Mouse (Mus musculus) forebrain, postnatal 0 days (tissue): ENCODE results near the gene Reps2. TPM values are rescaled to one million over a fixed set of nuclear protein-coding genes. Genes with fewer than 3 reads are reported as not detected.

Source experiments
- ATAC-seq: fragments of 200-750 bp; cut with Nextera tagmentation; 2 replicates; pipeline ENCODE4 v1.8.0; 2017; ENCODE audit warnings: mild to moderate bottlenecking, moderate library complexity
- DNase-seq: peaks from one replicate; pipeline ENCODE4 v3.0.0-alpha.2; 2015
- H3K27ac ChIP-seq: fragments of 300-500 bp; sonication (generic); 2 replicates; pipeline ENCODE4 v1.5.1; 2014; ENCODE audit warnings: low read depth, mild to moderate bottlenecking, antibody characterized with exemption, low read length, moderate library complexity, mixed read lengths
- H3K27me3 ChIP-seq: fragments of 300-500 bp; sonication (generic); 2 replicates; pipeline ENCODE4 v1.6.1; 2014; ENCODE audit warnings: mild to moderate bottlenecking, low read length, mixed read lengths; ENCODE audit not compliant: insufficient read depth
- H3K36me3 ChIP-seq: fragments of 300-500 bp; sonication (generic); 2 replicates; pipeline ENCODE4 v1.6.1; 2014; ENCODE audit warnings: mild to moderate bottlenecking, moderate library complexity; ENCODE audit not compliant: insufficient read depth
- H3K4me1 ChIP-seq: fragments of 300-500 bp; sonication (generic); 2 replicates; pipeline ENCODE4 v1.6.1; 2014; ENCODE audit warnings: antibody characterized with exemption; ENCODE audit not compliant: insufficient read depth
- H3K4me2 ChIP-seq: fragments of 300-500 bp; sonication (generic); 2 replicates; pipeline ENCODE4 v1.6.1; 2014; ENCODE audit warnings: low read depth, mild to moderate bottlenecking, moderate library complexity
- H3K4me3 ChIP-seq: fragments of 300-500 bp; sonication (generic); 2 replicates; pipeline ENCODE4 v1.5.1; 2014; ENCODE audit warnings: low read depth, low read length, mixed read lengths
- H3K9ac ChIP-seq: fragments of 300-500 bp; sonication (generic); 2 replicates; pipeline ENCODE4 v1.6.1; 2014; ENCODE audit warnings: mild to moderate bottlenecking
- H3K9me3 ChIP-seq: fragments of 300-500 bp; sonication (generic); 2 replicates; pipeline ENCODE4 v1.6.1; 2016; ENCODE audit warnings: low read length
- CTCF ChIP-seq: sonication (generic); IDR thresholded peaks from 2 replicates; pipeline ENCODE4 v1.5.1; 2016; ENCODE audit warnings: antibody characterized with exemption, control low read depth, low read depth
- WGBS: fragments of 180-500 bp; shearing (Covaris S2); extraction: QIAGEN DNeasy Blood & Tissue Kit; methylation state at CpG from one replicate; pipeline ENCODE4 v1.1.7; 2014; 5-methylcytosine and 5-hydroxymethylcytosine counted together
- polyA plus RNA-seq: library from polyadenylated mRNA; unstranded; fragments of >200 nt; fragmentation: Nextera tagmentation; extraction: Ambion mirVana; gene quantifications from 2 replicates; pipeline ENCODE4 v1.2.1, GENCODE M21; 2015
- total RNA-seq: library from RNA; depleted of rRNA; stranded (reverse); fragments of >200 nt; gene quantifications from 2 replicates; pipeline ENCODE4 v1.2.3, GENCODE M21; 2014; rRNA removed

The Reps2 gene
- total RNA-seq (31.5 and 41.2 TPM in 2 replicates), polyA plus RNA-seq (3.0 and 5.1 TPM in 2 replicates)

DNA sequence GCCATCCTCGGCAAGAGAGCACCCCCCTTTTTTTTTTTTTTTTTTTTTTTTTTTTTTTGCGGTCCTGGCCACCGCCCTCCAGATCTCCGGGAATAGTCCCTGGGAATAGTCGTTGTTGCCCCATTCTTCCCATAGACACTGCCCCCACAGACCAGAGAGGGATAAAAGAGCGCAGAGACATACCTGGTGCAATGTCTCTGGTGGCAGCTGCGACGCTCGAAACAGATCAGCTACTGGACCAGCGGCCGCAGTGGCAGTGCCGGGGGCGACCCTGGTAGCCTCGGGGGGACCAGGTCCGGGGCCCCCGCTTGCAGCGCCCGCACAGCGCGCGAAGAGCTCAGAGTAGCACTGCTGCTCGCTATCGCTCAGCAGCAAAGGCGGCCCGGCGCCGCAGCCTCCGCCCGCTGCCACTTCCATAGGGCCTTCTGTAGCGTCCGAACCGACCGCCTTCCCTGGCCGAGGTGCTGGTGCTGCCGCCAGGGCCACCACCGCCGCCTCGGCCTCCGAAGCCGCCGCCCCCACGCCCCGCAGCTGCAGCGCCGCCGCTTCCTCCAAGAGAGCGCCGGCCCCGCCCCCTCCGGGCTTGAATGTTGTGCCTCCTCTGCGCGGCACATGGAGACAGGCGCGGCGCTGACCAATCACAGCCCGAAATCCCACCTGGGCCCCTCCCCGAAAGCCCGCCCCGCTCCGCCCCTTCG lies at the start of gene Reps2:
TSS of gene Reps2 (minus strand) at position 559 of the 698 bp plus-strand sequence.
- peak; percentile 77 for DNase-seq
- peak; percentile 97 for ATAC-seq
- TF ChIP-seq CTCF, result 0 out of 2 replicates have a peak, but pooled peaks have one; percentile 3
- Histone ChIP-seq H3K36me3 (no peaks in the 10 kb centered on the region), H3K9me3 (no peaks in the 10 kb centered on the region), H3K4me1 (no peaks in the 10 kb centered on the region), H3K27ac (no peak within 1 kb of the TSS), H3K4me3 (peak within 1 kb of the TSS; percentile 54), H3K9ac (peak within 1 kb of the TSS; percentile 62), H3K4me2 (peak within 1 kb of the TSS; percentile 55), H3K27me3 (no peaks in the 10 kb centered on the region)
- 29% methylated on average over 51 of the region's 61 CpGs for WGBS

GRCm38 (mm10) chrX:162691272-162691671 lies 47.8 kb upstream of the Reps2 start:
- DNase-seq, result no peak
- no peak for TF ChIP-seq CTCF

DNA sequence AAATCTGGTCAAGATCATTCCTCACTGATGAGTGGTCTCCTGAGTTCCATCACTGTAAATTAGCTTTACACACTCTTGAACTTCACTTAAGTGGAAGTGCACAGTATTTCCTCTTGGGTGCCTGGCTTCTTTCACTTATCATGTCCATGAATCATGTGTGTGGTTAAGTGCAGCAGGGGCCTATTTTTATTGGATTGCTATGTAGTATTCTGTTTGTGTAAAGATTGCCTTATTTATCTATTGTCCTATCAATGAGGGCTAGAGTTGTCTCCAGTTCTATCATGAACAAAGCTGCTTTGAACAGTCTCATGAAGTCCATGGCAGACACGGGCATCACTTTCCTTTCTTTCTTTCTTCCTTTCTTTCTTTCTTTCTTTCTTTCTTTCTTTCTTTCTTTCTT lies 41.9 kb upstream of the Reps2 start:
- 79% methylated on average over 1 of the region's 1 CpGs for WGBS
- Histone ChIP-seq H3K4me1 (no peaks in the 10 kb centered on the region), H3K9ac (no peak overlapping the region), H3K4me2 (no peak overlapping the region), H3K27me3 (no peaks in the 10 kb centered on the region), H3K9me3 (no peaks in the 10 kb centered on the region), H3K4me3 (no peak overlapping the region), H3K27ac (no peak overlapping the region), H3K36me3 (no peaks in the 10 kb centered on the region)
- no peak for DNase-seq
- no peak for TF ChIP-seq CTCF
- no peak for ATAC-seq

More at GRCm38 (mm10) chrX:162691272-162691671, 47.8 kb upstream of the Reps2 start:
- Histone ChIP-seq H3K9ac (no peak overlapping the region), H3K27ac (no peak overlapping the region), H3K36me3 (no peaks in the 10 kb centered on the region), H3K4me2 (no peak overlapping the region), H3K27me3 (no peaks in the 10 kb centered on the region), H3K4me3 (no peak overlapping the region), H3K4me1 (no peaks in the 10 kb centered on the region), H3K9me3 (no peaks in the 10 kb centered on the region)
- ATAC-seq, result no peak
- 57% methylated on average over 2 of the region's 2 CpGs for WGBS

DNA sequence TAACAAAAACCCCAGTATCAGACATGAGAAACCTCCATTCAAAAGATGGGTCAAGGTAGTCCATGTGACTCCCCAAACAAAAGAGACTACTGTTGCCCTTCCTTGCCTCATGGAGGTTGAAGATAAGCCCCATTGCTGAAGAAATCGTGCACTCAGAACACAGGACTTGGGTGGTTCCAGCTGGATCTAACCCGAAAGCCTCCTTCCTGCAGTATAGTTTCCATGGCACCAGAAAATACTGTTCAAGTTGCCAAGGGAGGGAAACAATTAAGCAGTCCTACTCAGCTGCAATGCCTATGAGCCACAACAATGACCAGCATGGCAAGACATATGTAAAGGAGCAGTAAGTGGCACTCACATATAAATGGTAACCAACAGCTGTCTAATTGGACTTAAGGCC lies 36.1 kb upstream of the Reps2 start:
- no peak overlapping the region for H3K4me3 ChIP-seq
- no peak for TF ChIP-seq CTCF
- no peak for DNase-seq
- H3K36me3 ChIP-seq, result no peaks in the 10 kb centered on the region
- no peaks in the 10 kb centered on the region for H3K27me3 ChIP-seq
- no peak overlapping the region for H3K9ac ChIP-seq
- 47% methylated on average over 2 of the region's 2 CpGs for WGBS
- no peak overlapping the region for H3K4me2 ChIP-seq
- no peaks in the 10 kb centered on the region for H3K4me1 ChIP-seq
- H3K9me3 ChIP-seq, result no peaks in the 10 kb centered on the region
- peak; percentile 62; the same call in 1 of the 2 replicates for ATAC-seq
- H3K27ac ChIP-seq, result no peak overlapping the region

DNA sequence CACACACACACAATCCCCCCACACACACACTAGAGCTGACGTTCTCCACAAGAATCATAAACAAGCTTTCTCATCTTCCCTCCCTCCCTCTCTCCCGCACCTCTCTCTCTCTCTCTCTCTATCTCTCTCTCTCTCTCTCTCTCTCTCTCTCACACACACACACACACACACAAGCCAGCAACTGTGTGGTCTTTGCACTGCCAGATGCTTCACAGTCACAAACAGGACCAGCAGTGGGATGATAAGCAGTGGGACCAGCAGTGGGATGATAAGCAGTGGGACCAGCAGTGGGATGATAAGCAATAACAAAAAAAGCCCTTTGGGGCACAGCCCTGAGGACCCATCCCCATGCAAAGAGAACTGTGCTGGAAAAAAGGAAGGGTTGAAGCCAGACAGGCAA lies 35.4 kb upstream of the Reps2 start:
- TF ChIP-seq CTCF, result no peak
- no peaks in the 10 kb centered on the region for H3K9me3 ChIP-seq
- H3K4me1 ChIP-seq, result no peaks in the 10 kb centered on the region
- no peak overlapping the region for H3K4me3 ChIP-seq
- no peak overlapping the region for H3K4me2 ChIP-seq
- H3K27me3 ChIP-seq, result no peaks in the 10 kb centered on the region
- H3K36me3 ChIP-seq, result no peaks in the 10 kb centered on the region
- H3K27ac ChIP-seq, result no peak overlapping the region
- ATAC-seq (no peak), DNase-seq (no peak)
- H3K9ac ChIP-seq, result no peak overlapping the region
- 86% methylated on average over 2 of the region's 2 CpGs for WGBS

DNA sequence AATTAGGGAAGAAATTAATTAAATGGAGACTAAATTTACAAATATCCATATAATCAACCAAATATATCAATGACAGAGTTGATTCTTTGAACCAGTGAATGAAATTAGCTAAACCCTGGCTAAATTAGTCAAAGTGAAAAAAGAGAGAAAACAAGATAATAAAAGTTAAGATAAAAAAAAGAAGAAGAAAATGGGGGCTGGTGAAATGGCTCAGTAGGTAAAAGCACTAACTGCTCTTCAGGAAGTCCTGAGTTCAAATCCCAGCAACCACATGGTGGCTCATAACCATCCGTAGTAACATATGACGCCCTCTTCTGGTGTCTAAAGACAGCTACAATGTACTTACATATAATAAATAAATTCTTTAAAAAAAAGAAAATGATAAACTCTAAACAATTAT lies 22.7 kb upstream of the Reps2 start:
- Histone ChIP-seq H3K4me3 (no peak overlapping the region), H3K9me3 (no peaks in the 10 kb centered on the region), H3K27me3 (no peaks in the 10 kb centered on the region), H3K9ac (no peak overlapping the region), H3K4me1 (no peaks in the 10 kb centered on the region), H3K36me3 (no peaks in the 10 kb centered on the region), H3K27ac (no peak overlapping the region), H3K4me2 (no peak overlapping the region)
- ATAC-seq (no peak), DNase-seq (no peak)
- TF ChIP-seq CTCF, result no peak
- 80% methylated on average over 2 of the region's 2 CpGs for WGBS

GRCm38 (mm10) chrX:162660182-162660581 lies 16.7 kb upstream of the Reps2 start:
- 100% methylated on average over 1 of the region's 1 CpGs for WGBS
- no peaks in the 10 kb centered on the region for H3K27me3 ChIP-seq
- TF ChIP-seq CTCF, result no peak

More at GRCm38 (mm10) chrX:162660182-162660581, 16.7 kb upstream of the Reps2 start:
- Histone ChIP-seq H3K4me1 (no peaks in the 10 kb centered on the region), H3K9me3 (no peaks in the 10 kb centered on the region), H3K27ac (no peak overlapping the region), H3K4me3 (no peak overlapping the region), H3K4me2 (no peak overlapping the region), H3K9ac (no peak overlapping the region), H3K36me3 (no peaks in the 10 kb centered on the region)
- no peak for DNase-seq
- no peak for ATAC-seq
